Mouse (Mus musculus) B cell, adult 2 months (primary cell): Measurements from ENCODE around the gene Lonp2.

Source experiments
- DNase-seq, 2 experiments: peaks; one replicate each; pipeline ENCODE4 v3.0.0; 2022

Lonp2 gene

GRCm38 (mm10) chr8:86718332-86718994, 94.6 kb downstream of the Lonp2 start:
- no peak for DNase-seq

DNA sequence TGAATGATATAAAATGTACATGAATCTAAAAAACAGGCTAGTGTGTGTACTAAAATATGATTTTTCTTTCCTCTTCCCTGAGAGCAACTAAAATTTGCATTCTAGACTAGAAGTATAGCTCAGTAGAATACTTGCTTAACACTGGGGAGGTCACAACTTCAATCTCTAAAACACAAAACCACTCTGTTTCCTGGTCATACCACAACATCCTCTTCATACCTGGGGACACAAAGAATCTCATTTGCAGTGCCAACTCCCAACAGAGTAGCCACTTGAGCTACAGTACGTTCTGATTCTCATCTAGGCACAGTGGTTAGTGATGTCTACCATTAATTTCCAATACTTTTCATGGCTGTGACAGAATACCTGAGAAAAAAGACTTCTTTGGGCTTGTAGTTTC, 95.5 kb downstream of the Lonp2 start:
- DNase-seq = no peak

GRCm38 (mm10) chr8:86720756-86721459, 97.1 kb downstream of the Lonp2 start:
- no peak for DNase-seq

- DNase-seq = no peak
Measured at GRCm38 (mm10) chr8:86721490-86721889, 97.6 kb downstream of the Lonp2 start.

DNA sequence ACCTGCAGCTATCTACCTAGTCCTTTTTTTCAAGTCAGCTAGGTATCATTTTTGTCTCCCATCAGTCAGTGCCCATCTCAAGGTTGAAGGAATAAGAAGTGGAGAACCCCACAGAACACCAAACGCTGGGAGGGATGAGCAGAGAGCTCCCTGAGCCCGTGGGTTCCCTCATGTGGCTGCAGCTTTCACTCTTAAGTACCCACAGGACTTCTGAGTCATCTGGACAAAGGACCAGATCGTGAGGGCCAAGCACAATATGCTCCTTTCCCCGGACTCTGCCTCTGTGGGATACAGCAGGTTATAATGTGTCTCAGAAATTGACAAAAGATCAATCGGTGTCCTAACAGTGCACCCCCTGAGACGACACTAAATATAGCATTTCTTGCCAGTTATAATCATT, 103.1 kb downstream of the Lonp2 start:
- DNase-seq = no peak

- DNase-seq = no peak
Measured at GRCm38 (mm10) chr8:86728224-86728950, 104.5 kb downstream of the Lonp2 start.

- DNase-seq = no peak
Measured at GRCm38 (mm10) chr8:86730303-86730702, 106.5 kb downstream of the Lonp2 start.

DNA sequence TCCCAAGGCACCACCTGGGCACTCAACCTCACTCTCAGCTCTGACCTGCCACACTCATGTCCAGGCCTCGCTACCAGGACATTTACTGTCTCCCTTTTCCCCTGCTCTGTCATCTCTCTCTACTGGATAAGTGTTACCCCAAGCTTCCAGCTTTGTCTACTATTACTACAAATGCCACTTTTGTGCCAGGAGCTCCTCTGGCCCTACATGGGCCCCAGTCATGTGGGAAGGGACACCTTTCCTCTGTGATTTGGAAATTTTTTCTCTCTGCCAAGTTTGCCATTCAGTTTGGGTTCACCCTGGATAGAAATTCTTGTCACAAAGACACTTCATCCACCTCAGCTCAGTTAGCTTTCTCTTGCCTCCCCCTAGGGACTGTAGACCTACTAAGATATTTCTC, 107.0 kb downstream of the Lonp2 start:
- DNase-seq = no peak

GRCm38 (mm10) chr8:86734171-86734570, 110.3 kb downstream of the Lonp2 start:
- no peak for DNase-seq

DNA sequence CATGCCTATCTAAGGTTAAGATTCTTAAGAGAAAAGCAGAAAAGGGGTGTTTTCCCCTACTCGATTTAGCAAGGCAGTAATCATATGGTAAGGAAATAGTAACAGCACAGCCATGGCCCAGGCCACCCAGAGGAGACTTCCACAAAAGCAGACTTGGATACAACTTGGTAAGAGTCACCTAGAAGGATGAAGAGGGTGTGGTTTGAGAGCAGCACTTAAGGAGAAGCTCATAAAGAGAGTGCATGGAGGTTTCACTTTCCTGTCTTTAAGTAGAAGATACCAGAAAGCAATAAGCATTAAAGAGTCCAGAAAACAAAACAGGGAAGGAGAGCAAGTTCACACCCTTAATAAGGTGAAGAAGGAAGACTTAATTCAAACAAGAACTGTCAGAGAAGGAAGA, 111.1 kb downstream of the Lonp2 start:
- DNase-seq = no peak

GRCm38 (mm10) chr8:86735446-86736111, 111.7 kb downstream of the Lonp2 start:
- peak in 1 of 2 experiments; percentile 32 for DNase-seq

DNA sequence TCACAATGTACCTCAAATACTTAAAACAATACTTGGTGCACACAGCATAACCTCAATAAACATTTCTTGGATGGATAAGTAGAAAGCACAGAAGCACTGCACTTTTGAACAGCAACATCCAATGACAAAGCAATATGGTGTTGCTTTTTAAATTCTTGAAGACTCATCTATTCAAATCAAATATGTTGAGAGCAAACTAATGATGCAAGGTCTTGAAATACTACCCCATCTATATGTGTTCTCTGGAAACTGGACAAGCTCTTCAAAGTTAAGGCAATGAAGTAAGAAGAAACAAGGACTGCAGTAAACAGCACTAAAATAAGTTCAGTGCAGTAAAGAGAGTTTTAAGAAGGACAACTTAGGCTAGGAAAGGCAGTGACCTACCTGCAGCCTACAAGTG, 117.1 kb downstream of the Lonp2 start:
- DNase-seq = no peak

DNA sequence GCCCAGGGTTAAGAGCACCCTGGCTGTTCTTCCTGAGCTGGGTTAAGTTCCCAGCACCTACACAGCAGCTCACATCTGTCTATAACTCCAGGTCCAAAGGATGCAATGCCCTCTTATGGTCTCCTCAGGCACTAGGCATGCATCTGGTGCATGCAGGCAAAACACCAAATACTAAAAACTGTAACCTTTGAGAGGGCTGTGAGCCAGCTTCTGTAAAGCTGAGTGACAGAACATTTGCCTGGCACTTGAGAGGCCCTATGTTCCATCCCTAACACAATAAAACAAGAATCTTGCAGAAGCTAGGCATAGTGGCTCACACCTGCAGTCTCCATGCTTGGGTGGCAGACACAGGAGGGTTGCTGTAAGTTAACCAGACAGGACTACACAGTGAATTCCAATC, 117.8 kb downstream of the Lonp2 start:
- DNase-seq = no peak

GRCm38 (mm10) chr8:86742605-86743345, 118.9 kb downstream of the Lonp2 start:
- DNase-seq = no peak

DNA sequence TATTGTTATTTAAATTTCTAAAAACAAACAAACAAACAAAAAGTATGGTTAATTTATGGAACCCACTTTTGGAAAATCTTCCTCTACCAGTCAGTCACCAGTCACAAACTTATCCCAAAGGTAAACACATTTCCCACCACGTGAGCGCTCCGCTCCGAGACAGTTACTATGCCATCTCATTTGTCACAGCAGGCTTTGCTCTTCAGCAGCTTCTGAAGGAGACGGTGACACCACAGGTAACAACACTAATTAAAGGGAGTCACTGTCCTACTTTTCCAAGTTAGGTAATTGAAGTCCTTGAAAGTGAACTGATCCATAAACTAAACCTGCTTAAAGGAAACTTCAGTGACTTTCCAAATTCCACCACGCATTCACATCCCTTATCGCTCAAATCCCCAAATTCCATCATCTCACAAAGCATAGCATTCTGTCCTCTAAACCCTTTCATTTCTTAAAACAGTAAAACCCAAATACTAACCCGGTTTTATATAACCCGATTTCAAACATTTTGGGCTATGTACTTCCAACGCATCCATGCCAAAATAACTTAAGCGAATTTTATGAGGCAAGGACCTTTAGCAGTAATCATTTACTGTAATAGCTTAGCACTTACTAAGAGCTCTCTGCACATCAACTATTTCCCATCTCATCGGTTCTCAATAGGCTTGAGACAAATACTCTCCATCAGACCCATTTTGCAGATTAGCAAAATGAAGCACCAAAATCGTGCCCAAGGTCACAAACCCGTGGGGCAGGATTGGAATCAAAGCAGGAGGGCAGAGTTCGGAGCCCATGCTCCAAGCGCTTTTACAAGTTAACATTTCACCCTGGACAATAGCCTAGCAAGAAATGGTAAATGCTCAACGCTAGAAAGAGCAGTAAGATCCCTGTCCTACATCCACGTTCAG, 120.7 kb downstream of the Lonp2 start:
- DNase-seq = no peak

GRCm38 (mm10) chr8:86745221-86745934, 121.5 kb downstream of the Lonp2 start, which contains the start of the genes Gm10638 and Siah1a:
Gm10638 (plus strand) TSS chr8:86745699.
Siah1a (minus strand) TSS chr8:86745934.
- peak in 1 of 2 experiments; percentile 56 for DNase-seq

- peak; percentile 97 to 98 for DNase-seq
Measured at GRCm38 (mm10) chr8:86745935-86746441, 122.1 kb downstream of the Lonp2 start.

DNA sequence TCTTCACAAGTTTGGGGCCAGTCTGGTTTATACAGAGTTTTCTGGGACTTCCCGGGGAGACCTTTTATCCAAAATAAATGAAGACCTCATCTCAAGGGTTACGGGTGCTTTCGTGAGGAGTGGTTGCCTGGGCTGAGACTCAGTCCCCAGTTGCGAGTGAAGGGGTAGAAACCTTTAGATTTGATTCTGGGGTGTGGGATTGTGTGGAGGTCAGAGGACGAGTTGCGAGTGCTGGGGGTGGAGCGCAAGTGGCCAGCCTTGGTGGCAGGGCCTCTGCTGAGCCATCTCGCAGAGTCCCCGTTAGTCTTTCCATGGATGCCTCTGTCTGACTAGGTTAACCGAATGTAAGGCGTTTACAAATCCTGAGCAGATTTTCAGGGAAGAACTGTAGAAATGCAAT, 122.7 kb downstream of the Lonp2 start:
- no peak for DNase-seq

GRCm38 (mm10) chr8:86749842-86750241, 126.0 kb downstream of the Lonp2 start:
- DNase-seq = no peak

DNA sequence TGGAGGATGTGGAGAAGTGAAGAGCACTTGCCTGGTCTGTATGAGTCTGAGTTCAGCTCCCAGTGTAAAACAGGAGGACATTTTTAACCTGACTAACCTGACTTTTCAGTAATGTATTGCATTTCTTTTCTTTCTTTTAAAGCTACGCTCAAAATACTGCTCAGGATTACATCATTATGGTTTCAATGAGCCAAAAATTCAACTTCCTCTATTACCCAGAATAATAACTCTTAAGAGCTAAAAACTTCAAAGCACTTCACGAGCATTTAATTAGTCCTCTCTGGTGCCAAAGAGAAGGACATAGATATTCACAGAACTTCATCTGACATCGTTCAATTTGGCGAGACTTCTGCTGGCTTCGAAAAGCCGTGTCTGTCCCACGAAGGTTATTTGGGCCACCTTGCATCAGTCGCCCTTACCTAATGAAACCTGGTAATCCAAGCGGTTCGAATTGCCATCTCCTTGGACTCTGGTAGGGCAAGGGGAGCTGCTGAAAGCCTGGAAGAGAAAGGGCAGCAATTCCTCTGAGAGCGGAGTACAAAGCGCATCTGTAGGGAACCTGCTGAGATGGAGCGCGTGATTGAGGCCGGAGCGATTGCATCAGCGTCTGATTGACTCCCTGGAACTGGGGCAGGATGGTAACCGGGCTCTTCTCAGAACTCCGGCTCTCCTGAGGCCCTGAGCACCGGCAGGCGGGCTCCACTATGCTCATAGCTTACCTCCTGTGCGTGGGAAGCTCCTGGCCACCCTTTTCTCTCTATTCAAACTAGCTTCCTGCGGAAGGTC, 133.3 kb downstream of the Lonp2 start:
- DNase-seq = peak; percentile 37 to 41
